Mouse (Mus musculus) heart, postnatal 0 days (tissue): ENCODE data around the gene Pnliprp2.

Experiments
- CTCF ChIP-seq: IDR thresholded peaks from 2 replicates; pipeline ENCODE4 v1.5.1; 2016; ENCODE audit warnings: antibody characterized with exemption, control low read depth, low read depth
- EP300 ChIP-seq: IDR thresholded peaks from 2 replicates; pipeline ENCODE4 v1.6.1; 2016; ENCODE audit warnings: antibody characterized with exemption, low read depth

DNA sequence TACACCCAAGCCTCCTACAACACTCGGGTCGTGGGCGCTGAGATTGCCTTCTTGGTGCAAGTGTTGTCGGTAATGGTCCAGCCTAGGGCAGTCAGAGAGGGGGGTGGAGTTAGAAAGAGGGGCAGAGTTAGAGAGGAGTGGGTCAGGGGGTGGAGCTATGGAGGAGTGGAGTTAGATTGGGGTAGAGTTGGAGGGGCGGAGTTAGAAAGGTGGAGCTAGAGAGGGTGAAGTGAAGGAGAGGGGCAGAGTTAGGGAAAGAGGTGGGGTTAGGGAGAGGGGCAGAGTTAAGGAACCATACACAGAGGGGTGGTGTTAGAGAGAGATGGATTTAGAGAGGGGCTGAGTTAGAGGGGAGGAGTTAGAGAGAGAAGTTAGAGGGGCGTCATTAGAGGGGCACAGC lies 2.8 kb downstream of the Pnliprp2 start:
- TF ChIP-seq CTCF: no peak
- TF ChIP-seq EP300: no peak
